Mouse (Mus musculus) layer of hippocampus, postnatal 14 days (tissue): ENCODE results near the gene Grm4. TPM values are rescaled to one million over a fixed set of nuclear protein-coding genes. Genes with fewer than 3 reads are reported as not detected.

ENCODE experiments used
- DNase-seq, 2 experiments: peaks; one replicate each; pipeline ENCODE4 v3.0.0; 2021 to 2022; ENCODE audit warnings: low spot score in 2 of 2, mixed read lengths in 1 of 2
- total RNA-seq, 2 experiments: library from RNA; stranded (reverse); gene quantifications; 2 replicates each; pipeline ENCODE4 v1.2.3; 2021

The Grm4 gene
- total RNA-seq, 2 experiments from 2014 or later: 10.7 to 19.3 TPM

GRCm38 (mm10) chr17:27451787-27452186 lies 69.4 kb downstream of the Grm4 start:
- DNase-seq: no peak

- DNase-seq: no peak
Observed at GRCm38 (mm10) chr17:27451216-27451615, 70.0 kb downstream of the Grm4 start.

DNA sequence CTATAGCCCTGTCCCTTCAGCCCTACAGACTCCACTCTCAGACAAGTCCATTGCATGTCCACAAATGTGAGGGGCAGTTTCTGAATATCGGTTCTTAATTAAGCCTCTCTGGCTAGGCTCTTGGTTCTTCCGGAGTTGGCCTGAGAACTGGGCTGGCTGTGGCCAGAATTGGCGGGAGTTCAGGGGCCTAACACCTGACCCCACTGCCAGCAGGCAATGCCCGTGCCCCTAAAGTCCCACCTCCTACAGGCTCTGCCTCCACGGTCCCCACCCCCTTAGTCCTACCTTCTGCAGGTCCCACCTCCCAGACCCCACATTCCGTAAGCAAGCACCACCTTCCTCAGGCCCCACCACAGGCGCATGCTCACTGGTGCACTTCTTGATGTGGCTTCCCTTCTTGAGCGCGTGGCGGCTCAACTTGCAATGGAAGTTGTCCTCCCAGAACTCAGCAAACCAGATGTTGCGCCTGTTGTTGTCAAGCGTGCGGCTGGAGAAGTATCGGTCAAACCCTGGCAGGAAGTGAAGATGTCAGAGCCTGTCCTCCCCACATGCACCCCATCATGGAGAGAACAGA lies 71.4 kb downstream of the Grm4 start:
- no peak for DNase-seq

DNA sequence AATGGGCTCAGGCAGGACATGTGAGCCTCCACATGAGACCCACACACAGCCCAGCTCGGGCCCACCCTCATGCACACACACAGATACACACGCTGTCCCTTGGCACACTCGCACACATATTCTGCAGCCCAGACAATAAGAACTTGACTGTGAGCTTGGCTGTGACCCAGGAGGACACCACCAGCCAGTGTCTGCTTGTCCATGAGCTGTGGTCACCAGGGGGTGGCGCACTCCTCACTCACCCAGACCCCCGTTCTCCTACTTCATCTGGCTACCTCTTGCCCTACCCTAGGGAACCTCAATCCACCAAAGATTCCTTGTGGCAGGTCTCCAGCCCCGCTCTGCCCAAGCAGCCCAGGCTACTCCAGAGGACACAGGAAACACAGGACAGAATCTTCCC lies 72.5 kb downstream of the Grm4 start:
- DNase-seq: peak in 1 of 2 experiments; percentile 15

GRCm38 (mm10) chr17:27445364-27446075 lies 75.7 kb downstream of the Grm4 start:
- no peak for DNase-seq

GRCm38 (mm10) chr17:27442538-27443113 lies 78.6 kb downstream of the Grm4 start:
- no peak for DNase-seq

- no peak for DNase-seq
Observed at GRCm38 (mm10) chr17:27441778-27442177, 79.4 kb downstream of the Grm4 start.

DNA sequence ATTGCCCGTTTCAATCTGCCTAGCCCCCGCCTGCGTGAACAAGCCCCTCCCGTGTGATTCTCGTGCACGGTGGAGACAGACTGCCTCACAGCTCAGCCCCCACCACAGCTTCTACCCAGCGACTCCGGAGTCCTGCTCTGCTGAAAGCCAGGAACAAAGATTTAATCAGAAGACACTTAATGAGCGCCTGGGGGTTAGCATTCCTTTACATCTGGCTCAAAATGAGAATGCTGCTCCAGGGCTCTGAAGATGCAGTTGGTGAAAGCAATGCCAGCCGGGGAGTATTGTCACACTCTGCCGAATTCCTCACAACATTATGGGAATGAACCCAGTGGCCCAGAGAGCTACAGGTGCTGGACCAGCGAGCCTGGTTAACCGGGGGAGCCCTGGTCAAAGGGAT lies 85.4 kb downstream of the Grm4 start:
- DNase-seq: no peak

DNA sequence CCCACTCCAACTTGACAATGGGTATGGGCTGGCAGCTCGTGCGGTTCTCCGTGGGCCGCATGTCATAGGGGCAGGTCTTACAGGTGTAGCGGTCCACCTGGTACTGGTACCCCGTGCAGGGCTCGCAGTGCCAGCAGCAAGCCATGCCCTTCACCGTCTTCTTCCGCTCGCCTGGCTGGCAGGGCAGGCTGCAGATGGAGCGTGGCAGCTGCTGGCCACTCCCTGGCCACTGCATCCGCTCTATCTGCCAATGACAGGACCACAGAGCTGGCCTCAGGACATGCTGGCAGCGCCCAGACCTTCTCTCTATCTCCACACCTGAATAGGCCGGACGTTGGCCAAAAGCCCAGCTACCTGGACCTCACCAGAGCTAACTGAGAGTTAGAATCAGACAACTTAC lies 86.0 kb downstream of the Grm4 start:
- DNase-seq: no peak

- no peak for DNase-seq
Observed at GRCm38 (mm10) chr17:27434066-27434465, 87.1 kb downstream of the Grm4 start.

GRCm38 (mm10) chr17:27433179-27433680 lies 88.0 kb downstream of the Grm4 start:
- no peak for DNase-seq

DNA sequence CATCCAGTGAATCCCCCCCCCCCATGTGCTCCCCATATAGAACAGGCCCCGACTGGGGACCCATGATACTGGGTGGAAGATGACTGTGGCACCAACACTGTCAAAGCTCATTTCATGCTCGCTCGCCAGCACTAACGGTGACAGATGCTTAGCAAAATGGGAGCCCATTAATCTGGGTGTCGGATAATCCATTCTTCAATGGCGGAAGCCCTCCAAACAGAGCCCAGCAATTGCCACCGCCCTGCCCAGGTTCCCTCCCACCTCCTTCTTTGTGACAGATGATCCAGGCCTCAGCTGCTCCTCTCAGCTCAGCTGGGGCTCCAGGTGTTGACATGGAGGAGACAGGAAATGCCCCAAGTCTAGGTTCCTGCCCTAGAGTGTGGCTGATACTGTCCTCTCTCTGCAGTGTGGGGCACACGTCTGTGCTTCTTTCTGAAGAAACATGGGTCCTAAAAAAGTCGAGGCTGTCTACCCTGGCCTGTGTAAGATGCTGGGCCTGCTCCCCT lies 89.0 kb downstream of the Grm4 start:
- no peak for DNase-seq

- DNase-seq: no peak
Observed at GRCm38 (mm10) chr17:27431049-27431839, 90.0 kb downstream of the Grm4 start.

- no peak for DNase-seq
Observed at GRCm38 (mm10) chr17:27429757-27430156, 91.4 kb downstream of the Grm4 start.

DNA sequence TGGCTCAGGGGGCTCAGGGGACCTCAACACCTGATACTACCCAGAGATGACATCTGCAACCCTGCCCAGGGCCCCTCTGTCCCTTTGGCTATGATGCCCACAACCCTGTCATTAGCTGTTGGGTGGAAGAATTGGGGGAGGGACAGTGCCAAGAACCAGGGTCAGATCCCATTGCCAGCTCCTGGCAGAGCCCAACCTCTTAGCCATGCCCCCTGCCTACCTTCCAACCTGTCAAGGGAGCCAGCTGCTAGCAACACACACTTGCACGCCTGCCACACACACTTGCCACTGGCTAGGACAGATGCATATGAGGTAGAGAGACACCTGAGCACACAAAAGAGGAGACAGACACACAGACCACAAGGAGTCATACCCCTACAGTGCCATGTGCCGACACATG lies 96.2 kb downstream of the Grm4 start:
- DNase-seq: no peak

- DNase-seq: no peak
Observed at GRCm38 (mm10) chr17:27424356-27424755, 96.8 kb downstream of the Grm4 start.

DNA sequence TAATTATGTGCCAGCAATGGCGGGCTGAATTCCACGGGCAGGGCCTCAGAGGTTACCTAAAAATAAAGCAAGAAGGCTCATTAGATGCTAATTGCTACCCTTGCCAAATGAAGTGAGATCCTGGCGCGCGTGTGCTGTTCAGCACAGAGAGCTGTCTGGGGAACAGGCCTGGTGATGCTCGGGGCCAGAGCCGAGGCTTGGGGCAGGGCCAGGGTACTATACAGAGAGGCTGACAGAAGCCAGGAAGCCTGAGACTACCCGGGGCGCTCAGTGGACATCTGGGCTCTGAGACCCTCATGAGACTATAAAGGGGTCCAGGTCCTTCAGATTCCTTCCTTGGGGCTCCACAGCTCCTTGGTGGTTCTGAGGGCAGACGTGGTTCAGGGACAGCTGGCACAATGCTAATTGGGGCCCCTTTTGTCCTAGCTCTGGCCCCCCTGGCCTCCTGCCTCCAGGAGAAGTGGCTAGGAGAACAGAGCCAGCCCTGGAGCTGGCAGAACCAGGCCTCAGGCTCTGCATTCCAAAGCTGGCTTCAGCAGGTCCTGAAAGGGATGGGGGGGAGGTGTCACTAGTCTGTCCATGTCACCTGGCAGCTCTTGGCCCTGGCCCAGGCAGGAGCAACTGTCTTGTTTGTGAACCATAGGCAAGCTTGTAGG lies 98.3 kb downstream of the Grm4 start:
- peak; percentile 54 to 76 for DNase-seq

DNA sequence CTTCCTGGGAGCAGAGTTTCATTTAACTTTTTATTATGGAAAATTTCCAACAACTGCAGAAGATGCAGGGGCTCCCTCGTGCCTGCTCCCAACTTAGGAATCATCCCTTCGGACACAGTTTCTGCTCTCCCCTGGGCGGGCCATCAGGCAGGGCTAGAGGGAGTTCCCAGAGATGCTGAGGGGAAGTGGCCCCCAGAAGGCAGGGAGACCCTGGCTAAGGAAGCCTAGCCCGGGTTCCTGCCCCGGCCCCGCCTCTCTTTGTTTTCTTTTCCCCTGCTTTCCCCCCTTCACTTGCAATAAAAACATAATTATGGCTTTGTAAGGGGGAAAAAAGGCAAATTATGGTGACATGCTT lies 98.9 kb downstream of the Grm4 start:
- DNase-seq: peak in 1 of 2 experiments; percentile 17

DNA sequence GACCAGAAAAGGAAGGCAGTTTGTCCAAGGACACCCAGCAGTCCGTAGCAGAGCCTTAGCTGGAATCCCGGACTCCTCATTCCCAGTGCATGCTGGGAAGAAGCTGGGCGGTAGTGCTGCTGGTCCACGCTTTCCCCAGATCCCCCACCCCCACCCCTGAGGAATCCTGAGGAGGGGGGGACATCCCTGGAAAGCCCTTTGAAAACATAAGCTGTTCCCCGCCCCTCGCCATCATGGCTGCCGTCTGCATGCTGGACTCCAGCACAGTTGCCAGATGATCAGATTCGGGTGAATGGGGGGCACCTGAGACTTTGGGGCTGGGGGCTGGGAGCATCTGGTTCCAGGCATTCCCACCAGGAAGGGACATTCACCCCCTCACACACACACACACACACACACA lies 99.4 kb downstream of the Grm4 start:
- DNase-seq: no peak

GRCm38 (mm10) chr17:27409006-27409405 lies 112.2 kb downstream of the Grm4 start:
- no peak for DNase-seq

DNA sequence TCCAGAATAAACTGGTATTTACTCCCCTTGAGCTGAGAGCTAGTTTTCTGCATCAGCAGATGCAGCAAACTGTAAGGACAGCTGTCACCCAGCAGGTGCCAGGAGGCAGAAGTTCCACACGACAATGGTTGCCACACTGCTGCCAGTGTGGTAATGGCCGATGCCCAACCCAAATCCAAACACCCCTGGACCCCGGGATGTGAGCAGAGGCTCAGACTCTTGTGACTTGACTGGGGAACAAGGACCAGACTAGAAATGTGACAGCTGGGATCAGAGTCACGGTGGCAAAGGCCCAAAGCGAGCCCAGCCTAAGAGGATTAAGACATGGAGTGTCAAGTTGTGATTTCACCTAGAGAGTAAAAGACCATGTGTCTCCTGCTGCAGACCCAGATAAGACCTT lies 112.7 kb downstream of the Grm4 start:
- DNase-seq: no peak
